Mouse (Mus musculus): Measurements from ENCODE around the gene Gm10097.

GRCm38 (mm10) chr10:5110773-5111172, 41.8 kb downstream of the Gm10097 start:
- TF ChIP-seq CTCF (IDR thresholded peaks at IDR 0.05; ENCODE audit: low read depth), result no peak
- no peak for TF ChIP-seq EP300 (IDR thresholded peaks at IDR 0.05; ENCODE audit: low read depth)

Measured in liver, postnatal 0 days (tissue).